Mouse (Mus musculus): ENCODE results near the gene 1700008O03Rik. TPM values are rescaled to one million over a fixed set of nuclear protein-coding genes. Genes with fewer than 3 reads are reported as not detected.

Gene 1700008O03Rik
- polyA plus RNA-seq, 1 experiment from 2014 or later = 0.86 TPM

DNA sequence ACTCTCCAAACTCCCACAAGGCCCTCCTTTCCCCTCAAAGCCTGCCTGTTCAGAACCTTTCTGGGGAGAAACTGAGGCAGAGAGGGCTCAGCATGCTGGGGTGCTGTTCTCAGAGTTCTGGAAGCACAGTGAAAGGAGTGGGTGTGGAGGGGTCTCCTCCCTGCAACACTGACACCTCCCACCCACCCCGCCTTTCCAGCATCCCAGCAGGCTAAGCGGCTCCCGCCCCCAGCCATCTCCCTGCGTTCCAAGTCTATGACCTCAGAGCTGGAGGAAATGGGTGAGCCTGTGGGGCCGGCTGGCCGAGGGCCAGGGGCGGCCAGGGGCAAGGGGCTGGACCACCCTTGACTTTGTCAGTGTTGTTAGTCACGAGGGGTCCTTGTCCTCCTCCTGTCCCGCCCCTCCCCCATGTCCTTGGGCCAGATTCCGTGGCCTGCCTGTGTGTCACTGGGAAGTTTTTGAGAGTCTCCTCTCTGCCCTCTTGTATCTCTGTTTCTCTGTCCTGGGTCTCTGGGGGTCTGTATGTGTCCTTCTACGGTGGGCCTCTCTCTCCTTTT is 42.1 kb downstream of the 1700008O03Rik start:
- Histone ChIP-seq H3K9me3 (replicated peaks; ENCODE audit: control insufficient read depth, low read length) (no peaks in the 10 kb centered on the region), H3K4me3 (ENCODE audit: low read depth, low read length) (no peak overlapping the region), H3K4me2 (ENCODE audit: low read length) (no peak overlapping the region), H3K27ac (ENCODE audit: low read depth, low read length) (no peak overlapping the region), H3K36me3 (ENCODE audit: control insufficient read depth, insufficient read depth, low read length) (peaks cover 35% of the 10 kb centered on the region), H3K4me1 (ENCODE audit: control insufficient read depth, insufficient read depth, low read length) (no peaks in the 10 kb centered on the region), H3K9ac (ENCODE audit: low read length) (no peak overlapping the region), H3K27me3 (replicated peaks; ENCODE audit: control insufficient read depth, insufficient read depth, low read length) (no peaks in the 10 kb centered on the region; the same call in 1 of the 2 replicates)
- ATAC-seq (no peak), DNase-seq (ENCODE audit: low spot score) (no peak)
- WGBS = 34% methylated on average over 11 of the region's 11 CpGs

GRCm38 (mm10) chr7:44341714-44342113 is 43.9 kb downstream of the 1700008O03Rik start:
- Histone ChIP-seq H3K4me1 (ENCODE audit: control insufficient read depth, insufficient read depth, low read length) (no peaks in the 10 kb centered on the region), H3K4me3 (ENCODE audit: low read depth, low read length) (no peak overlapping the region), H3K9me3 (replicated peaks; ENCODE audit: control insufficient read depth, low read length) (no peaks in the 10 kb centered on the region), H3K4me2 (ENCODE audit: low read length) (no peak overlapping the region), H3K27me3 (replicated peaks; ENCODE audit: control insufficient read depth, insufficient read depth, low read length) (peaks cover 9% of the 10 kb centered on the region), H3K36me3 (ENCODE audit: control insufficient read depth, insufficient read depth, low read length) (peaks cover 26% of the 10 kb centered on the region), H3K9ac (ENCODE audit: low read length) (no peak overlapping the region), H3K27ac (ENCODE audit: low read depth, low read length) (no peak overlapping the region)
- no peak for ATAC-seq
- 72% methylated on average over 5 of the region's 5 CpGs for WGBS
- no peak for DNase-seq (ENCODE audit: low spot score)

DNA sequence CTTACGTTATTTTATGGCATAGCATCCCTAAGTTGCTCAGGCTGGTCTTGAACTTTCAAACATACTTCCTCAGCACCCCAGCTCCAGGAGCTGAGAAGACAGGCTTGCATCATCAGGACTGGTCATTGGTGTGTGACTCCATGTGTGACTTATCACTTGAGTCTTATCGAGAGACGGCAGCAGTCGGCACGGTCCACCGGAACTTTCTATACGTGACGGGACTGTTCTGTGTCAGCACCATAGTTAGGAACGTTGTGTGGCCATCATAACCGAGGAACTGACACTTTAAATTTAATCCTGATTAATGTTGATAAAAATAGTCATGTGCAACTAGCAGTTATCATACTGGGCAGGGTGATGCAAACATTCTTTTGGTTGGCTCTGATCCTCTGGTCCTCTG is 44.5 kb downstream of the 1700008O03Rik start:
- ATAC-seq (no peak), DNase-seq (ENCODE audit: low spot score) (no peak)
- Histone ChIP-seq H3K27me3 (replicated peaks; ENCODE audit: control insufficient read depth, insufficient read depth, low read length) (peaks cover 15% of the 10 kb centered on the region), H3K27ac (ENCODE audit: low read depth, low read length) (no peak overlapping the region), H3K9me3 (replicated peaks; ENCODE audit: control insufficient read depth, low read length) (no peaks in the 10 kb centered on the region), H3K4me3 (ENCODE audit: low read depth, low read length) (no peak overlapping the region), H3K9ac (ENCODE audit: low read length) (no peak overlapping the region; the same call in 1 of the 2 replicates), H3K4me1 (ENCODE audit: control insufficient read depth, insufficient read depth, low read length) (no peaks in the 10 kb centered on the region), H3K4me2 (ENCODE audit: low read length) (no peak overlapping the region), H3K36me3 (ENCODE audit: control insufficient read depth, insufficient read depth, low read length) (peaks cover 23% of the 10 kb centered on the region)
- WGBS = 92% methylated on average over 10 of the region's 10 CpGs

DNA sequence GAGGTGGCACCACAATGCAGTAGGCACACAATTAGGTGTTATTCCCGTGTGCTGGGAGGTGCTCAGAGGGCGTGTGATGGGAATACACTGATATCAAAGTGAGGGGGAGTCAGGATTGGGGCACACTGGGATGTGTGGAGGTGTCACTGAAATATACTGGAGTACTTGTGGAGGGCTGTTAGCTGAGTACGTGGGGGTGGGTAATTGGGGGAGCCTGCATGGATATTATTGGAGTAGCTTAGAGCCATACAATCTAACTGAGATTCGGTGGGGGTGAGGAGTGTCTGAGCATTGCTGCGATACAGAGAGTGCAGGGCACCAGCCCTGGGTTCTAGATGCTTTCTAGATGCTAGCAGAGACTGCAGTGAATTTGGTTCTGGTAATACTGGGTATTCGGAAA is 45.4 kb downstream of the 1700008O03Rik start:
- ATAC-seq (no peak), DNase-seq (ENCODE audit: low spot score) (no peak)
- H3K27me3 ChIP-seq (replicated peaks; ENCODE audit: control insufficient read depth, insufficient read depth, low read length) = peaks cover 23% of the 10 kb centered on the region
- H3K4me2 ChIP-seq (ENCODE audit: low read length) = no peak overlapping the region
- peaks cover 14% of the 10 kb centered on the region for H3K36me3 ChIP-seq (ENCODE audit: control insufficient read depth, insufficient read depth, low read length)
- no peak overlapping the region for H3K4me3 ChIP-seq (ENCODE audit: low read depth, low read length)
- 68% methylated on average over 6 of the region's 6 CpGs for WGBS
- no peak overlapping the region for H3K9ac ChIP-seq (ENCODE audit: low read length)
- no peaks in the 10 kb centered on the region for H3K4me1 ChIP-seq (ENCODE audit: control insufficient read depth, insufficient read depth, low read length)
- no peaks in the 10 kb centered on the region for H3K9me3 ChIP-seq (replicated peaks; ENCODE audit: control insufficient read depth, low read length)
- no peak overlapping the region for H3K27ac ChIP-seq (ENCODE audit: low read depth, low read length)

- H3K4me1 ChIP-seq (ENCODE audit: control insufficient read depth, insufficient read depth, low read length) = no peaks in the 10 kb centered on the region
- peak overlapping the region; percentile 77 for H3K4me2 ChIP-seq (ENCODE audit: low read length)
- peak; percentile 15; the same call in 1 of the 2 replicates for ATAC-seq
- no peak overlapping the region for H3K27ac ChIP-seq (ENCODE audit: low read depth, low read length)
- H3K9me3 ChIP-seq (replicated peaks; ENCODE audit: control insufficient read depth, low read length) = no peaks in the 10 kb centered on the region
- H3K9ac ChIP-seq (ENCODE audit: low read length) = peak overlapping the region; percentile 80
- 1% methylated on average over 32 of the region's 32 CpGs for WGBS
- H3K36me3 ChIP-seq (ENCODE audit: control insufficient read depth, insufficient read depth, low read length) = 0 out of 2 replicates have a peak, but pooled peaks cover 8% of the 10 kb centered on the region
- H3K27me3 ChIP-seq (replicated peaks; ENCODE audit: control insufficient read depth, insufficient read depth, low read length) = peaks cover 26% of the 10 kb centered on the region
- H3K4me3 ChIP-seq (ENCODE audit: low read depth, low read length) = peak overlapping the region; percentile 56
- peak; percentile 1 for DNase-seq (ENCODE audit: low spot score)
These were observed 48.3 kb downstream of the 1700008O03Rik start for GRCm38 (mm10) chr7:44337121-44337849.

GRCm38 (mm10) chr7:44336046-44337021 is 49.3 kb downstream of the 1700008O03Rik start:
- Histone ChIP-seq H3K4me3 (ENCODE audit: low read depth, low read length) (peak overlapping the region; percentile 56), H3K4me1 (ENCODE audit: control insufficient read depth, insufficient read depth, low read length) (no peaks in the 10 kb centered on the region), H3K27ac (ENCODE audit: low read depth, low read length) (peak overlapping the region; percentile 78), H3K9me3 (replicated peaks; ENCODE audit: control insufficient read depth, low read length) (no peaks in the 10 kb centered on the region), H3K9ac (ENCODE audit: low read length) (peak overlapping the region; percentile 80), H3K4me2 (ENCODE audit: low read length) (peak overlapping the region; percentile 77), H3K36me3 (ENCODE audit: control insufficient read depth, insufficient read depth, low read length) (0 out of 2 replicates have a peak, but pooled peaks cover 8% of the 10 kb centered on the region), H3K27me3 (replicated peaks; ENCODE audit: control insufficient read depth, insufficient read depth, low read length) (peaks cover 26% of the 10 kb centered on the region)
- peak; percentile 71 for DNase-seq (ENCODE audit: low spot score)
- ATAC-seq = peak; percentile 79
- WGBS = 2% methylated on average over 47 of the region's 54 CpGs

DNA sequence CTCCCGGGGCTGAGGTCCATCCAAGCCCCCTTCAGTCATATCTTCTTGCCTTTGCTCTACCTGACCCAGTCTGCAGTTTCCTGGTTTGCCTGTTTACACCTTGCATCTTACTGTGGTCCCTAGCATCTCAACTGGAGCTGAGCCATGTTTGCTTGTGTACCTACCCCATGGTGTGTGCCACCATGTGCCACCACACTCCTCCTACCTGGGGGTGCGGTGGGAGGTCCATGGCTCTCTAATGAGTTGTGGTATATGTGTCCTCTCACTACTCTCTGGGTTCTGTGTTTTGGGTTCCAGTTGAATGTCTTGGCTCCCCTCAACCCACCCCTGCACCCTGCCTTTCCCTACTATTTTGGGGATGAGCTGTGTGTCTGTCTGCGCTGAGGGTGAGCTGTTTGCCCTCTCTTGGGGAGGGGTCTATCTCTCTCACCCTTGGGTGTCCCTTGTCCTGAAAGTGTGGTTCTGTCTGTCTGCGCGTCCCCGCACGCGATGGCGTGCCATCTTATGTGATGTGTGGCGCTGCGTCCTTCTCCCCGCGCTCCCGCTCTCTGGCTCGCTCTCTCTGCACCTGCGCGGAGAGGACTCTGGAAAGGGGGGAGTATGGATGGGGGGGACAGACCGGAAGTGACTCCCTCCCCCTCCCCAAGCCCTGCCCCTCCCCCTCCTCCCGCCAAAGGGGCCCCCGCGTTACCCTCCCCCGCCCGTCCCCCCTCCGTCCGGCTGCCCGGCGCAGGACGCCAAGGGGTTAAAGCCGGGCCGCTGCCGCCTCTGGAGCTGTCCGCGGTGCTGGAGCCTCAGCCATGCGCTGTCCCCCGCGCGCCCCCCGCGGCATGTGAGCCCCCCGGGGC is 50.4 kb downstream of the 1700008O03Rik start:
- H3K9me3 ChIP-seq (replicated peaks; ENCODE audit: control insufficient read depth, low read length) = no peaks in the 10 kb centered on the region
- peak overlapping the region; percentile 78 for H3K27ac ChIP-seq (ENCODE audit: low read depth, low read length)

DNA sequence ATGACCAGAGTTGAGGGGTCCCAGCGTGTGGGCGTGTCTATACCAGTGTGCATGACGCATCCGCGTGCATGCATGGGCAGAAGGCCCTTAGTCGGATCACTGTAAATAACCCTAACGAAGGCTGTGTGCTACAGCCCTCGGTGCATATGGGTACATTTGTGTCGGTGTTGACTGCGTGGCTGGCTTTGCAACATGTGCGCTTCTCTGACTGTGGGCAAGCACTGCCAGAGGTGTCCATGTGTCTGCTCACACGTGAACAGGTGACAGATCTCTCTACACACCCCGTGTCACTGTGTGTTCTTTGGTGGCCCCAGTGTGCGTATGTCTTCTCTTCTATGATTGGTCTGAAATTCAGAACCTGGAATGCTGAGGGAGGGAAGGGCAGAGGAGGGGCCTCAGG is 51.5 kb downstream of the 1700008O03Rik start:
- no peak overlapping the region for H3K27ac ChIP-seq (ENCODE audit: low read depth, low read length)
- H3K27me3 ChIP-seq (replicated peaks; ENCODE audit: control insufficient read depth, insufficient read depth, low read length) = peaks cover 26% of the 10 kb centered on the region

More for the DNA sequence above, 50.4 kb downstream of the 1700008O03Rik start:
- Histone ChIP-seq H3K36me3 (ENCODE audit: control insufficient read depth, insufficient read depth, low read length) (0 out of 2 replicates have a peak, but pooled peaks cover 8% of the 10 kb centered on the region), H3K4me1 (ENCODE audit: control insufficient read depth, insufficient read depth, low read length) (no peaks in the 10 kb centered on the region), H3K27me3 (replicated peaks; ENCODE audit: control insufficient read depth, insufficient read depth, low read length) (peaks cover 26% of the 10 kb centered on the region), H3K4me2 (ENCODE audit: low read length) (peak overlapping the region; percentile 77), H3K9ac (ENCODE audit: low read length) (peak overlapping the region; percentile 80), H3K4me3 (ENCODE audit: low read depth, low read length) (peak overlapping the region; percentile 56)
- ATAC-seq (peak; percentile 68), DNase-seq (ENCODE audit: low spot score) (peak; percentile 80)
- 2% methylated on average over 30 of the region's 40 CpGs for WGBS

More for the DNA sequence above, 51.5 kb downstream of the 1700008O03Rik start:
- no peak overlapping the region for H3K4me3 ChIP-seq (ENCODE audit: low read depth, low read length)
- H3K36me3 ChIP-seq (ENCODE audit: control insufficient read depth, insufficient read depth, low read length) = 0 out of 2 replicates have a peak, but pooled peaks cover 8% of the 10 kb centered on the region
- H3K9me3 ChIP-seq (replicated peaks; ENCODE audit: control insufficient read depth, low read length) = no peaks in the 10 kb centered on the region
- DNase-seq (ENCODE audit: low spot score) = no peak
- 75% methylated on average over 14 of the region's 14 CpGs for WGBS
- H3K9ac ChIP-seq (ENCODE audit: low read length) = no peak overlapping the region
- H3K4me2 ChIP-seq (ENCODE audit: low read length) = no peak overlapping the region
- ATAC-seq = no peak
- no peaks in the 10 kb centered on the region for H3K4me1 ChIP-seq (ENCODE audit: control insufficient read depth, insufficient read depth, low read length)
